Mouse (Mus musculus) midbrain, embryonic 10.5 days (tissue): ENCODE results near the gene Stard7. TPM values are rescaled to one million over a fixed set of nuclear protein-coding genes. Genes with fewer than 3 reads are reported as not detected.
"Not testable (repeated sequence)": the region's sequence is repeated elsewhere in the genome, so short reads cannot be mapped to it uniquely, and the experiment has no call there.

ENCODE experiments used
- DNase-seq: peaks from one replicate; pipeline ENCODE4 v3.0.0-alpha.2; 2017; ENCODE audit warnings: low spot score
- H3K27ac ChIP-seq: fragments of 300-500 bp; sonication (generic); replicated peaks from 2 replicates; pipeline ENCODE4 v1.5.1; 2016; ENCODE audit warnings: mild to moderate bottlenecking
- H3K27me3 ChIP-seq: fragments of 300-500 bp; sonication (generic); 2 replicates; pipeline ENCODE4 v1.6.1; 2016; ENCODE audit warnings: low read depth, mild to moderate bottlenecking; ENCODE audit not compliant: poor library complexity, severe bottlenecking
- H3K36me3 ChIP-seq: fragments of 300-500 bp; sonication (generic); 2 replicates; pipeline ENCODE4 v1.6.1; 2016; ENCODE audit warnings: mild to moderate bottlenecking, moderate library complexity
- H3K4me1 ChIP-seq: fragments of 300-500 bp; sonication (generic); 2 replicates; pipeline ENCODE4 v1.6.1; 2016
- H3K4me3 ChIP-seq: fragments of 300-500 bp; sonication (generic); 2 replicates; pipeline ENCODE4 v1.5.1; 2016; ENCODE audit warnings: mild to moderate bottlenecking, moderate library complexity
- H3K9me3 ChIP-seq: fragments of 300-500 bp; sonication (generic); replicated peaks from 2 replicates; pipeline ENCODE4 v1.6.1; 2016; ENCODE audit warnings: mild to moderate bottlenecking
- WGBS: fragments of 180-500 bp; shearing (Covaris S2); methylation state at CpG from one replicate; pipeline ENCODE4 v1.1.7; 2016; 5-methylcytosine and 5-hydroxymethylcytosine counted together
- polyA plus RNA-seq: library from polyadenylated mRNA; unstranded; fragments of >200 nt; fragmentation: Nextera tagmentation; extraction: Ambion mirVana; gene quantifications from 2 replicates; pipeline ENCODE4 v1.2.1, GENCODE M21; 2016

Gene Stard7
- polyA plus RNA-seq, 1 experiment from 2014 or later, result 86.0 TPM

DNA sequence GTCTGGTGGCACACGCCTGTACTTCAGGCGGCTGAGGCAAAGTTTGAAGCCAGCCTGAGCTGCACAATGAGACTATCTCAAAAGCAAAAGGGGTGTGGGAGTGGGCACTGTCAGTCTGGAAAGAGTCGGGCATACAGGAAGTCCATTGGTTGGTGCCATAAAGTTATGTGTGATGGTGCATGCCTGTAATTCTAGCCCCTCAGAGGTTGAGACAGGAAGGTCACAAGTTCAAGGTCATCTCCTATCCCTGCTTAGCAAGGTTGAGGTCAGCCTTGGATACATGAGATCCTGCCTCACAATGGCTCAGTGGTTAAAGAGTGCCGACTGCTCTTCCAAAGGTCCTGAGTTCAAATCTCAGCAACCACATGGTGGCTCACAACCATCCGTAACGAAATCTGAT is 14.7 kb upstream of the Stard7 start:
- Histone ChIP-seq H3K36me3 (peaks cover 56% of the 10 kb centered on the region), H3K27me3 (no peaks in the 10 kb centered on the region), H3K9me3 (no peaks in the 10 kb centered on the region), H3K27ac (no peak overlapping the region), H3K4me3 (no peak overlapping the region), H3K4me1 (no peaks in the 10 kb centered on the region)
- DNase-seq, result no peak
- WGBS, result 89% methylated on average over 6 of the region's 6 CpGs

DNA sequence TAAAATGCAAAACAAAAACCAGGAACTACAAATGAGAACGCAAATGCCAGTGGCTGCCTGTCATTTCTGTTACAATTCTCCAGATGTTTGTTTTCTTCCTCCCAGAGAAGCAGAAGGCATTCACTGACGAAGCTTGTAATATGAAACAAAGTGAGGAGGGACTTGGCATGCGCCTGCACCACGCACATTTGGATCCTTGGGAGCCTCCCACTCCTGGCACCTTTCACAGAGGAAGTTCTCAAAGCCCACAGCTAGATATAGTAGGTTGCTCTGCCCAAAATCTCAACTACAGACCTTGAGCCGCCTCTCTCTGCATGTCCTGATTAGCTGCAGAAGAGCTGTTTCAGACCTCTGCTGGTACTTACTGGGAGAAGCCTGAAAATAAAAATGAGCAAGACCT is 10.7 kb upstream of the Stard7 start:
- H3K27ac ChIP-seq, result no peak overlapping the region
- WGBS, result 90% methylated on average over 5 of the region's 5 CpGs
- H3K4me1 ChIP-seq, result no peaks in the 10 kb centered on the region
- H3K9me3 ChIP-seq, result no peaks in the 10 kb centered on the region
- H3K36me3 ChIP-seq, result peaks cover 45% of the 10 kb centered on the region
- no peaks in the 10 kb centered on the region for H3K27me3 ChIP-seq
- DNase-seq, result no peak
- no peak overlapping the region for H3K4me3 ChIP-seq

DNA sequence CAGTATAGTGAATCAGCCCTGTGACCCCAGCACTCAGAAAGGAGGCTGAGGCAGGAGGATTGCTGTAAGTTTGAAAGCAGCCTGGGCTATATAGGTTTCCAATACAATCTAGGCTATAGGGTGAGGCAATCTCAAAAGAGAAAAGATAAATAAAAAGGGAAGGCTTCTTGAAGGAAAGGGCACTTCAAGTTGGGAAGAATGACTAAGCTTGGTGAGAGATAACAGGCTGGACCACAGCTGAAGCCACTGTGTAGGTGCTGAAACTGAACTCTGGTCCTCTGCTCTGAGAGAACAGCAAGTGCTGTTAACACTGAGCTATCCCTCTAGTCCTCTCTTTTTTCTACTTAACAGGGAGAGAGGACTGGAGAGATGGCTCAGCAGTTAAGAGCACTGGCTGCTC is 7.5 kb upstream of the Stard7 start:
- Histone ChIP-seq H3K4me1 (no peaks in the 10 kb centered on the region), H3K4me3 (no peak overlapping the region), H3K27me3 (no peaks in the 10 kb centered on the region), H3K9me3 (no peaks in the 10 kb centered on the region), H3K36me3 (peaks cover 27% of the 10 kb centered on the region), H3K27ac (no peak overlapping the region)
- DNase-seq, result no peak

DNA sequence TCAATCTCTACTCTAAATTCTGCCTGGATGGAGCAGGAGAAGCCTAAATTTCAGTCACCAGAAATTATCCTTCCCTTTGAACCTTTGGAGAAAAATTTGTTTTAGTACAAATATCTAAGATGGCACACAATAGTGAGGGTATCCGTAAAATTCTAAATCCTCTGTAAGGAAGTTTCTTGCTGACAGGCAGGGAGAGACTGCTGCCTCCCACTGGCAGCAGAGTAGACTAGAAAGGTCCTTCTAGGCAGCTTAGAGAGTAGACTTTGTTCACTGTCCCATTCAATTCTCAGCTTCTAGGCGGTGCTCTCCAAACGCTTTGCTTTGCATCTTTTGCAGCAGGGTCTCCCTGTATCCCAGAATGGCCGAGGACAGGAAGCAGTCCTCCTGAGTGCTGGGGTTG is 2.2 kb upstream of the Stard7 start:
- no peaks in the 10 kb centered on the region for H3K9me3 ChIP-seq
- no peak overlapping the region for H3K27ac ChIP-seq
- WGBS, result 39% methylated on average over 4 of the region's 4 CpGs
- H3K36me3 ChIP-seq, result peaks cover 5% of the 10 kb centered on the region
- peaks cover 14% of the 10 kb centered on the region for H3K4me1 ChIP-seq
- no peaks in the 10 kb centered on the region for H3K27me3 ChIP-seq
- DNase-seq, result no peak
- H3K4me3 ChIP-seq, result no peak overlapping the region

DNA sequence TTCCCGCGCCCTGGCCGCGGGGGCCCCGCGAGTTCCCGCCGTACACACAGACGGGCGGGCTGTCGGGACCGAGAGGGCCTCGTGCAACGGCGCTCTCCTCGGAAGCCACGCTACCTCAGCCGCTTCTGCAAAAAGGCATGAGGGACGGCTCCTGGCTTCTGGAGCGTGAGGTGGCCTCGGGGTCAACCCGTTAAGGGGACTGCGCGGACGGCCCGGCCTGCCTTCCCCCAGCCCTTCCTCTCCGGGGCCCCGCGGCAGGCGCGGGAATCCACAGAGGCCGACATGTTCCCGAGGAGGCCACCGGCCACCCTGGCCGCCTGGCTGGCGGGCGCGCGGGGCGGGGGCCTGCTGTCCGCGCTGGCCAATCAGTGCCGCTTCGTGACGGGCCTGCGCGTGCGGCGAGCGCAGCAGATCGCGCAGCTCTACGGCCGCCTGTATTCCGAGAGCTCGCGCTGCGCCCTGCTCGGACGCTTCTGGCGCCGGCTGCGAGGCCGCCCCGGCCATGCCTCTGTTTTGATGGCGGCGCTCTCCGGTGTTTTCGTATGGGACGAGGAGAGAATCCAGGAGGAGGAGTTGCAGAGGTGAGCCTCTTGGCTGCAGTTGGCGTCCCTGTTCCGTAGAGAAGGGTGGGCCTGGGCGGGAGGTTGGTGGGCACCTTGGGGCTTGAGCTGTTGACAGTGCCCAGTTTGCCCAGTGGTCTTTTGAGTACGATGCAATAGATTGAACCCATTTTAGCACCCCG is 453 bp downstream of the Stard7 start:
- Histone ChIP-seq H3K4me3 (peak overlapping the region; percentile 97), H3K27me3 (no peaks in the 10 kb centered on the region), H3K27ac (peak overlapping the region; percentile 97), H3K36me3 (peaks cover 8% of the 10 kb centered on the region), H3K9me3 (no peaks in the 10 kb centered on the region), H3K4me1 (peaks cover 21% of the 10 kb centered on the region)
- DNase-seq, result peak; percentile 86
- under 1% methylated on average over 75 of the region's 75 CpGs for WGBS

DNA sequence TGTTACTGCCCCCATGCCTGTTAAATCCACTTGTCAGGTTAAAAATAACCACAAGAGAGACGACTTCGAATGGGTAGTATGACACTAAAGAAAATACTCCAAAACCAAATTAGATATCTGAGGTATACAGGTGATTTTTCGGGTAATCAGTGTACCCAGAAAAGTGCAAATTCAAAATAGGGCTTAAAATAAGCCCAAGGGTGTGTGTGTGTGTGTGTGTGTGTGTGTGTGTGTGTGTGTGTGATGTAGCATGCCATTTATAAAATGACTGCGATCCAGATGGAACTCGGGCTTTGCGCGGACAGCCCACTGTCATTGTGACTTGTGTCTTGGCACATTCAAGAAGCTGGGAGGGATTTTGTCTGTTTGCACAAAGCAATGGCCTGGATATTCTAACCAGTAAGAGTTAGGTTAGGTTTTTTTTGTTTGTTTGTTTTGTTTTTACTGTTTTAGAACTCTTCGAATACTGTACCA is 1.1 kb downstream of the Stard7 start:
- 27% methylated on average over 8 of the region's 8 CpGs for WGBS
- Histone ChIP-seq H3K27me3 (no peaks in the 10 kb centered on the region), H3K27ac (peak overlapping the region; percentile 97), H3K4me3 (peak overlapping the region; percentile 97), H3K9me3 (no peaks in the 10 kb centered on the region), H3K4me1 (peaks cover 21% of the 10 kb centered on the region), H3K36me3 (peaks cover 8% of the 10 kb centered on the region)
- DNase-seq, result peak; percentile 16

DNA sequence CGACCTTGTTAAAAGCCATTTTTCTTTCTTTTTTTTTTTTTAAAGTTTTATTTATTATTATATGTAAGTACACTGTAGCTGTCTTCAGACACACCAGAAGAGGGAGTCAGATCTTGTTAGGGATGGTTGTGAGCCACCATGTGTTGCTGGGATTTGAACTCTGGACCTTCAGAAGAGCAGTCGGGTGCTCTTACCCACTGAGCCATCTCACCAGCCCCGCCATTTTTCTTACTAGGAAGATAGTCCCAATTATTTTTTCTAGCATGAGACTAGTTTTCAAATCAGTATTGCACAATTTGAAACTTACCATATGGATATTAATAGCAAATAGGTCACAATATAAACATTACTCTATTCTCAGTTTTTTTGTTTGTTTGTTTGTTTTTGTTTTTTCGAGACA is 2.0 kb downstream of the Stard7 start:
- 89% methylated on average over 4 of the region's 4 CpGs for WGBS
- H3K27me3 ChIP-seq, DNase-seq, H3K27ac ChIP-seq, H3K36me3 ChIP-seq, H3K9me3 ChIP-seq: not testable (repeated sequence)
- peaks cover 21% of the 10 kb centered on the region for H3K4me1 ChIP-seq
- peak overlapping the region; percentile 97; the same call in 1 of the 2 replicates for H3K4me3 ChIP-seq

DNA sequence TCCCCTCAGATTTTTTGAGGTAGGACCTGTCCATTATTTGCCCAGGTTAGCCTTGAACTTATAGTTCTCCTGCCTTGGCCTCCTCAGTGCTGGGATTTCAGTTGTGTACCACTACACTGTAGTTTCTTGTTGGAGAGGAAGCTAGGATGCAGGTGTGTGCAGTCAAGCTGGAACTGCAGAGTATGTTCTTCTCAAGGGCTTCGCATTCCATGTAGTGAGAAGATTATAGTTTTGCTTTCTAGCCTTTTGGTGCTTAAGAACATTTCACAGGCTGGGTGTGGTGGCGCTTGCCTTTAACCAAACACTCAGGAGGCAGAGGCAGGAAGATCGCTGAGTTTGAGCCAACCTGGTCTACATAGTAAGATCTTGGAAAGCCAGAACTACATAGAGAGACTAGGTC is 2.8 kb downstream of the Stard7 start:
- no peaks in the 10 kb centered on the region for H3K9me3 ChIP-seq
- peaks cover 8% of the 10 kb centered on the region for H3K36me3 ChIP-seq
- no peak overlapping the region for H3K27ac ChIP-seq
- DNase-seq, result no peak
- no peaks in the 10 kb centered on the region for H3K27me3 ChIP-seq
- peaks cover 21% of the 10 kb centered on the region for H3K4me1 ChIP-seq
- no peak overlapping the region for H3K4me3 ChIP-seq
- WGBS, result 97% methylated on average over 3 of the region's 3 CpGs

DNA sequence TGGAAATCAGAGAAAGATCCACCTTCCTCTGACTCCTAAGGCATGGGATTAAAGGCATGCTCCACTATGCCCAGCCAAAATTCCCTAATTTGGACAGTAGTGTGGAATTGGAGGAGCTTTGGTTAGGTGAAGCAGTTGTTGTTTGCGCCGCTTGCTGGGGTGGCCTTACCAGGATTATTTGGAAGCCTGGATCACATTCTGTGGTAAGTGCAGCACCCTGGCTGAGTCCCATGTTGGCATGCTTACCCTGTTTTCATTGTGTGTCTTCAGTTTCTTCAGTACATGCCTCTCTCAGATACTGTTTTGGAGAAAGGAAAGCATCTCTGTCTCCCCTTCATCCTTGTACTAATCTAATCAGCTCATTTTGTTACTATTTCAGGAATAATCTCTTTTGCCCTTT is 4.6 kb downstream of the Stard7 start:
- H3K27ac ChIP-seq, result no peak overlapping the region
- DNase-seq, result no peak
- no peaks in the 10 kb centered on the region for H3K9me3 ChIP-seq
- H3K36me3 ChIP-seq, result peaks cover 8% of the 10 kb centered on the region
- no peaks in the 10 kb centered on the region for H3K27me3 ChIP-seq
- peaks cover 19% of the 10 kb centered on the region for H3K4me1 ChIP-seq
- WGBS, result 94% methylated on average over 2 of the region's 2 CpGs
- no peak overlapping the region for H3K4me3 ChIP-seq

DNA sequence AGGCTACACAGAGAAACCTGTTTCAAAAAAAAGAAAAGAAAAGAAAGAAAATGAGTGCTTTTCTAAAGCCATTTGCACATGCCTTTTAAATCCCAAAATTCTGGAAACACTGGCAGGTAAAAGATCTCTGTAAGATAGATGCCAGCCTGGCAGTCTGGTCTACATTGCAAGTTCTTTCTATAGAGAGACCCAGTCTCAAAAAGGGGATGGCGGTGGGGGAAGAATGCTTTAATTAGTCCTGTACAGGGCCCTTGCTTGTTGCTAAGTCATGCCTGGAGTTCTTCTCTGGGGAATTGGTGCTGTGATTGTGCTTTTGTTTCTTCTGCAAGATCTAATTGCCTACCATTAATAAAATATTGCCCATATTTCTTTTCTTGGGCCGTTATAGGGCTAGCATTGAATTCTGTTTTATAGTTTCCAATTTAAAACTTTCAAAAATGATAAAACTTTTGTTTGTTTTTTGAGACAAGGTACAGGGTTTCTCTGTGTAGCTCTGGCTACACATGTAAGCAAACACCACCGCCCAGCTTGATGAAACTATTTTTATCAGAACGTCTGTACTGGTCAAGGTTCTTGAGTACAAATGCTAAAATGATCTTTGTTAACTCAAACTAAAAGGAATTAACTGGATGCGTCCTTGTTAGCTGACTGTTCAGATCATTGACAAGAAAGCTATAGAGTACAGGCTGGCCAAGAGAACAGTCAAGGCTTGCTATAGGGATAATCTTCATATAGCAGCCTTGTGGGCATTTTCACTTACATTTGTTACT is 5.7 kb downstream of the Stard7 start:
- Histone ChIP-seq H3K36me3 (peaks cover 8% of the 10 kb centered on the region), H3K27ac (no peak overlapping the region), H3K9me3 (no peaks in the 10 kb centered on the region), H3K4me3 (no peak overlapping the region), H3K4me1 (peaks cover 16% of the 10 kb centered on the region), H3K27me3 (no peaks in the 10 kb centered on the region)
- DNase-seq, result no peak
- WGBS, result 87% methylated on average over 5 of the region's 5 CpGs

DNA sequence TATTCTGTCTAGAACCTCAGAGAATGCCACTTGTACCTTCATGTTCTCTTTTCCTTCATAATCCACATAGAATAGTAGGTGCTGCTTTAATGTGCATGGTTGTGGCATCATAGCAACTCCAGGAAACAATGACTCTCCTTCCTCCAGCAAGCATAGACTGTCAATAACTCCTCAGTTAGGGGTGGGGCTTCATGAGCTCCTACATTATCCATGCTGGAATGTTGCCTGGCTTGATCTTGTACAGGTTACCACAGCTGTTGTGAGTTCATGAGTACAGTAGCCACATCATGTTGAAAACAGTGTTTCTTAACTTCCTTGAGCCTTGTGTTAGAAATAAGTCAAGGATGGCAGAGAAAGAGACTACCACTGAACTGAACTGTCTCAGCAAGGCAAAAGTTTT is 8.1 kb downstream of the Stard7 start:
- H3K27ac ChIP-seq, result no peak overlapping the region

DNA sequence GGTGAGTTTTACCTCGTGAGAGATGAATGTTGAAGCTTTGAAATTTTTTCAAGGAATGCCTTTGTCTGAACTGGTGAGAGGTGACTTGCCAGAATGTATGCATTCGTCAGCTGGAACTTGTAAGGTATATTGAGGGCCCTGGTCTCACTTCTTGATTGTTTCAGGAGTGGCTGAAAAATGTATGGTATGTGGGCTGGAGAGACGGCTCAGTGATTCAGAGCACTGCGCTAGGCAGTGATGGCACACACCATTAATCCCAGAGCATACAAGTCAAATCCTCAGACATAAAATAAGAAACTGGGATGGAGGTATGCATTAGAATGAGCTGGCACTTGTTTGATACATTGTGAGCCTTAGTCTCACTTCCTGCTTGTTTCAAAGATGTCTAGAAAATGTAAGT is 22.2 kb downstream of the Stard7 start:
- no peak overlapping the region for H3K4me3 ChIP-seq
- 85% methylated on average over 4 of the region's 4 CpGs for WGBS
- H3K36me3 ChIP-seq, result peaks cover 84% of the 10 kb centered on the region
- no peaks in the 10 kb centered on the region for H3K4me1 ChIP-seq
- DNase-seq, result no peak
- H3K9me3 ChIP-seq, result no peaks in the 10 kb centered on the region
- no peak overlapping the region for H3K27ac ChIP-seq
- H3K27me3 ChIP-seq, result no peaks in the 10 kb centered on the region

More for the DNA sequence above, 8.1 kb downstream of the Stard7 start:
- H3K4me1 ChIP-seq, result peaks cover 7% of the 10 kb centered on the region
- no peaks in the 10 kb centered on the region for H3K36me3 ChIP-seq
- H3K9me3 ChIP-seq, result no peaks in the 10 kb centered on the region
- H3K27me3 ChIP-seq, result no peaks in the 10 kb centered on the region
- H3K4me3 ChIP-seq, result no peak overlapping the region
- no peak for DNase-seq
